Mouse (Mus musculus) bone marrow, adult 2 months (tissue): ENCODE results near the gene Pold3.

Experiments
- CTCF ChIP-seq: fragments of 200-500 bp; IDR thresholded peaks from 2 replicates; pipeline ENCODE4 v1.5.1; 2011; ENCODE audit warnings: low read length, control low read depth; ENCODE audit not compliant: control insufficient read depth, insufficient read depth
- POLR2A ChIP-seq: fragments of 200-500 bp; IDR thresholded peaks from 2 replicates; pipeline ENCODE4 v1.6.1; 2011; ENCODE audit warnings: low read depth, mild to moderate bottlenecking, control low read depth, low read length, borderline replicate concordance; ENCODE audit not compliant: control insufficient read depth

- no peak for TF ChIP-seq CTCF
- TF ChIP-seq POLR2A: no peak
These were observed 44.3 kb downstream of the Pold3 start for GRCm38 (mm10) chr7:100077071-100077470.
